Mouse (Mus musculus) MEL (cell line): ENCODE data around the gene Wdr48.

Experiments used
- CTCF ChIP-seq, 3 experiments: IDR thresholded peaks in 2 of 3; conservative IDR thresholded peaks in 1 of 3; 2 replicates each; pipeline ENCODE4 v1.5.1; 2011 to 2012; ENCODE audit warnings: low read length in 3 of 3, low read depth in 2 of 3, mild to moderate bottlenecking in 2 of 3, improper control_type of control experiment in 1 of 3, inconsistent platforms in 1 of 3, mixed read lengths in 1 of 3, moderate library complexity in 1 of 3; ENCODE audit not compliant: control insufficient read depth in 1 of 3, insufficient read depth in 1 of 3, poor library complexity in 1 of 3, severe bottlenecking in 1 of 3
- GATA1 ChIP-seq: IDR thresholded peaks from 2 replicates; pipeline ENCODE4 v1.6.1; 2011; ENCODE audit warnings: low read depth, low read length, improper control_type of control experiment
- POLR2A ChIP-seq, 2 experiments: IDR thresholded peaks; 2 replicates each; pipeline ENCODE4 v1.6.1; 2011 to 2012; ENCODE audit warnings: low read length in 2 of 2, mild to moderate bottlenecking in 2 of 2, control low read depth in 1 of 2, improper control_type of control experiment in 1 of 2, low read depth in 1 of 2, moderate library complexity in 1 of 2; ENCODE audit not compliant: control insufficient read depth in 1 of 2, insufficient read depth in 1 of 2, poor library complexity in 1 of 2
- SIN3A ChIP-seq: IDR thresholded peaks from 2 replicates; pipeline ENCODE4 v1.6.1; 2012; ENCODE audit warnings: low read length, improper control_type of control experiment, inconsistent platforms
- SMC3 ChIP-seq: IDR thresholded peaks from 2 replicates; pipeline ENCODE4 v1.6.1; 2011; ENCODE audit warnings: low read depth, low read length, improper control_type of control experiment
- UBTF ChIP-seq: IDR thresholded peaks from 2 replicates; pipeline ENCODE4 v1.6.1; 2012; ENCODE audit warnings: low read depth, mild to moderate bottlenecking, inconsistent platforms, low read length, improper control_type of control experiment, moderate library complexity, borderline replicate concordance; ENCODE audit not compliant: insufficient read depth
- ZMIZ1 ChIP-seq: IDR thresholded peaks from 2 replicates; pipeline ENCODE4 v1.6.1; 2012; ENCODE audit warnings: low read depth, mild to moderate bottlenecking, inconsistent platforms, low read length, improper control_type of control experiment, moderate library complexity

GRCm38 (mm10) chr9:119909931-119910330 lies 15.3 kb downstream of the Wdr48 start:
- no peak for TF ChIP-seq SIN3A
- no peak for TF ChIP-seq UBTF
- no peak for TF ChIP-seq ZMIZ1
- no peak for TF ChIP-seq GATA1
- no peak for TF ChIP-seq CTCF (IDR thresholded peaks at IDR 0.05 in 2 of 3, conservative IDR thresholded peaks at IDR 0.05 in 1 of 3; ENCODE audit: control insufficient read depth in 1 of 3, insufficient read depth in 1 of 3, low read depth in 2 of 3, low read length in 3 of 3, poor library complexity in 1 of 3, severe bottlenecking in 1 of 3)
- no peak for TF ChIP-seq POLR2A (IDR thresholded peaks at IDR 0.05; ENCODE audit: control insufficient read depth in 1 of 2, insufficient read depth in 1 of 2, low read depth in 1 of 2, low read length in 2 of 2, poor library complexity in 1 of 2)
- TF ChIP-seq SMC3: no peak
